Mouse (Mus musculus) spleen, postnatal 36 days (tissue): Measurements from ENCODE around the gene Cnksr1.

Source experiments
- DNase-seq, 2 experiments: peaks; one replicate each; pipeline ENCODE4 v3.0.0; 2022; ENCODE audit warnings: low spot score in 2 of 2, mixed read lengths in 1 of 2

The Cnksr1 gene

GRCm38 (mm10) chr4:134252911-134253721 lies 14.9 kb upstream of the Cnksr1 start:
- DNase-seq, result no peak

- no peak for DNase-seq
These were observed 14.1 kb upstream of the Cnksr1 start for GRCm38 (mm10) chr4:134252131-134252910.

DNA sequence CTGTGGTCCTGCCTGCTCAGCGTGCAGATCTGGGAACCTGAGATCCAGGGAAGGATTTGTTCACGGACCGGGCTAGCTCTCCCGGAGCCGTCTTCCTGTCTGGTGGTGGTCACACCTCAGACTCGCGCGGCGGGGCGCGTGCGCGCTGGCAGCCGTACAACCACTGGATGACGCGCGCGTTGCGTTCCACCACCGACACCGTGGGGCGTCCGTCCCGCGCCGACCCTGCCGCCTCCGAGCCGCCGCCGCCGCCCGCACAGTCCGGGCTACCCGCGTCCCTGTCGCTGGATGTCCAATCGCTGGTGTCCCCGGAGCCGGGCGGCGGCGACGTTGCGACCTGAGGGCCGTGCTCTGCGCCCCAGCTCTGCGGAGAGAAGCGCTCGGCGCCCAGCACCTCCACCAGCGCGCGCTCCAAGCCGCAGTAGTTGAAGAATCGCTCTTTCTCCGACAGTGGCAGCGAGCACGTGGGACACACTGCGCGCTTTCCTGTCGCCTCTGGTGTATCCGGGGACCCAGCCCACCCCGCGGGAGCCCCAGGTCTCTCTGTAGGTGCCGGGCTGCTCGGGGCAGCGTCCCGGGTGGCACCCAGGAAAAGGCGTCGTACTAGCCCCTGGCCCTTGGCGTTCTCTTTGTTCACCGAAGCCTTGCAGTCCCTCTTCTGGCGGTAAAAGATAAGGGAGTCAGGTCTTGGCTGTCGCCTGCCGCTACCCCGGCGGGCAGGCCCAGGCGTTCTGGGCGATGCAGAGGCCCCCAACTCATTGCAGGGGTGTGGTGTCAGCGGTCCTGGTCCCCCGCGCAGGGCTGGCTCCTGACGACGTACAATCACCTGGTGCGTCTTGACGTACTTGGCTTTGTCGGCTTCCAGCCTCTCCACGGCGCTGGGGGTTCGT lies 13.3 kb upstream of the Cnksr1 start:
- DNase-seq, result no peak

- DNase-seq, result no peak
These were observed 12.7 kb upstream of the Cnksr1 start for GRCm38 (mm10) chr4:134250930-134251240.

- no peak for DNase-seq
These were observed 12.1 kb upstream of the Cnksr1 start for GRCm38 (mm10) chr4:134250116-134250929.

DNA sequence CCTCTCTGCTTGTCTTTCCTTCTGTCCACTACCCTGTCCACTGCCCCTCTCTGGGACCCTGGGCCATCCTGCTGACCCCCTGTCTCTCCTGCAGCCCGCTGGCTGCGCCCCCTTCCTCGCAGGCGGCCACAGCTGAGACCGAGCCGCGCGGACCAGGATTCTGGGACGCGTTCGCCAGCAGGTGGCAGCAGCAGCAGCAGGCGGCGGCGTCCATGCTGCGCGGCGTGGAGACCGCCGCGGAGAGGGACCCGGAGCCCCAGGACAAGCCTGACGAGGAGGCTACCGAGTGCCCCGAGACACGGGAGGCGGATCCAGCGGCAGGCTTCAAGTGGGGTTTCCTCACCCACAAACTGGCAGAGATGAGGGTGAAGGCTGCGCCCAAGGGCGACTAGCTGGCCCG lies 11.5 kb upstream of the Cnksr1 start:
- peak; percentile 38 to 53 for DNase-seq

DNA sequence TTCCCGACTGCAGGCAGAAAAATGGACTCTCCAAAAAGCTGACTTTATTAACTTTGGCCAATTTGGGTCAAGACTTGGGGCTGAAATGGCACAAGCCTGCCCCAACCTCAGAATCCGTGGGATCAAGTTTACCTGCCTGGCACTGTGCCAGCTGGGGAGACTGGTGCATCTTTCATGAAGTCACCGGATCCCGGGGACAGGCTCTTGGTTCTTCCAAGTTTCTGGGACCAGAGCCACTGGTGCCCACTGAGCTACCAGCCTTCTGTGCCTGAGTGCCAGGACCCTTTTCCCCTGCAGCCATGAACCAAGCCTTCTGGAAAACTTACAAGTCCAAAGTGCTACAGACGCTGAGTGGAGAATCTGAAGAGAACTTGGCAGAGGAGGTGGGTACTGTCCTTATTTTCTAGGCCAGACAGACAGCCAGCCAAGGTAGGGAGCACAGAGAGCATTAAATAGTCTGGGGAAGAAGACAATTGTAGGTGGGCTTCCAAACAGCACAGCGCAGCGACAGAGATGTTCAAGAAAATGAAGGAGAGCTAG lies 8.6 kb upstream of the Cnksr1 start, which contains the start of gene Gm30191:
Gene Gm30191 (plus strand): TSS at position 217 of the 540 bp plus-strand sequence.
- no peak for DNase-seq

DNA sequence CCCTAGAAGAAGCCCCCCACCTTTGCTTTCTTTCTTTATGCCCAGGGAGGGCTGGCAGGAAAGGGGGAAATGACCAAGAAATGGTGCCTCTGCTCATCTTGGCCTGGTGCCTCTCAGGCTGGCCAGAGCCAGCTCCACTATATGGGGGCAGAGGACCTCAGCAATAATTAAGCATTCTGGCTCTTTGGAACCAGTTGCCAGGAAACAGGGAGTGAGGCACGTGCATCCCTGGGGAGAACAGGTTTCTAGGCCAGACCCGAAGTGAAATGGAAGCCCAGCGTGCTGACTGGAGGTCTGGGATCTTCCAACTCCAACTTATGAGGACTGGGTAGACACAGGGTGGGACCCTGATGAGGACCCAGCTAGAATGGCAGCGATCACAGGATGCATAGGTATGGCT lies 8.1 kb upstream of the Cnksr1 start:
- DNase-seq, result no peak

GRCm38 (mm10) chr4:134245148-134245843 lies 7.1 kb upstream of the Cnksr1 start, which contains the start of gene Zfp593:
Zfp593 (minus strand) TSS chr4:134245592.
- peak; percentile 89 to 93 for DNase-seq

- DNase-seq, result no peak
These were observed 5.5 kb upstream of the Cnksr1 start, which contains the start of gene E130218I03Rik for GRCm38 (mm10) chr4:134243516-134244250. E130218I03Rik (plus strand) TSS chr4:134243662.

DNA sequence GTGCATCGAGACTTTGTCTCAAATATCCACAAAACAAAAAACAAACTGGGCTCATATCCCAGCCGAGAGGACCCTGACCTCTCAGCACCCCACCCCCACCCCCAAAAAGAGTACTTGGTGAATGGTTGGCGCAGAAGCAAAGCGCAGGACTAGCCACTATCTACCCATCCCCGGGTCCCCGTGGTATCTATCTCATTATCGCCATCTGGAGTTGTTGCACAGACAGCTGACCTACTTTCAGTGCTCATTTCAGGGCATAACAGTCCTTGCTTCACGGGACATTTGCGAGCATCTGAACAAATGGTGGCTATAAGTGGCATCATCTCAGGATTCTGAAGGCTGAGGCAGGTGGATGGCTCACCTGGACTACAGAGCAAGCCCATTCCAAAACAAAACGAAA lies 487 bp upstream of the Cnksr1 start:
- DNase-seq, result no peak

- no peak for DNase-seq
These were observed 469 bp downstream of the Cnksr1 start for GRCm38 (mm10) chr4:134237582-134238278.

DNA sequence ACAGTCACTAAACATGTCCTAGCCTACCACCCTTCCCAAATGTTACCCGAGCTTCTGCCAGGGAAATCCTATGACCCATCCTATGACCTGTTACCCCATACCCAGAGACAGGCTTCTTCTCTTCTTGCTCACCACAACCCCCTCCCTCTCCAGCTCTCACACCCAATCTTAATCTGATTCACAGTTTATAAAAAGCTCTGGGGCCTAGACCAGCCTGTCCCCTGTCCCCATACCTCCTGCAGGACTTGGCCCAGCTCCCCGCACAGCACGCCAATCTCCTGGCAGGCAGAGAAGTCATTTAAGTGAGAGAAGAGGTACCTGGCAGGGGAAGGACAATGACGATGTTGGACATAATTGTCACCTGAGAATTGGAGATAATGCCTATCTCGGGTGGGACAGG lies 3.3 kb downstream of the Cnksr1 start:
- no peak for DNase-seq

DNA sequence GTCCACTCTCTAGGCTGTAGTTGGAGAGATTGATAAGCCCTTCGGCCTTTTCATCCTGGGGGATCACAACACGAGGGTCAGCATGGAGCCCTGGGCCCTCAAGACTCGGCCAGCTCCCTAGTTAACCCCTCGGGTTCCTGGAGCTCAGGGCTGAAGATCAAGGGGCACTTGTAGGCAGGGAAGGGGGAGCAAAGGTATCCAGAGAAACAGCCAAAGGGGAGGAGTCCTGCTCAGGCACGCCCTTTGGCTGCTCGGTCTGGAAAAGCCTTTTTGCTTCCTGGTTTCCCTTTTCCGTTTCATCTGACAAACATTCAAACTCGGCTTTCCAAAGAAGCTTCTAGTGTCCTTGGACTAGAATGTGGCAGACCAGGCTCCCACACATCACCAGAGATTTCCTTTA lies 7.8 kb downstream of the Cnksr1 start:
- DNase-seq, result no peak

DNA sequence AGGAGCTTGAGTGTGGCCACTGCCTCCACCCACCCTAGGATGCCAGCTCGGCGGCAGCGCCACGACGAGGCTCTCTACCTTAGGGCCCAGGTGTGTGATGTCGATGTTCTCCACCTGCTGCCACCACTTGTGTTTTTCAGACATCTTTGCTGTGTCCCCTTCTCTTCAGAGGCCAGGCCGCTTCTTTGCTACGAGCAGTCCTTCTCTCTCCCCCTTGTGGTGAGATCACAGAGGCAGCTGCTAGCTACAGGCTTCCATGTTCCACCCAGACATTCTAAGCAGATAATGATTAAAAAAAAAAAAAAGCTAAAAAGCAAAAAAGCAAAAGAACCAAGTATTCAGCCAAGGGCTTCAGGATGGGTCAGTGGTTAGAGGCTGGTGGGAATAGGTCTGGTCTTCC lies 11.0 kb downstream of the Cnksr1 start, which contains the start of gene Catsper4:
Gene Catsper4 (minus strand): TSS at position 190 of the 400 bp plus-strand sequence.
- no peak for DNase-seq

DNA sequence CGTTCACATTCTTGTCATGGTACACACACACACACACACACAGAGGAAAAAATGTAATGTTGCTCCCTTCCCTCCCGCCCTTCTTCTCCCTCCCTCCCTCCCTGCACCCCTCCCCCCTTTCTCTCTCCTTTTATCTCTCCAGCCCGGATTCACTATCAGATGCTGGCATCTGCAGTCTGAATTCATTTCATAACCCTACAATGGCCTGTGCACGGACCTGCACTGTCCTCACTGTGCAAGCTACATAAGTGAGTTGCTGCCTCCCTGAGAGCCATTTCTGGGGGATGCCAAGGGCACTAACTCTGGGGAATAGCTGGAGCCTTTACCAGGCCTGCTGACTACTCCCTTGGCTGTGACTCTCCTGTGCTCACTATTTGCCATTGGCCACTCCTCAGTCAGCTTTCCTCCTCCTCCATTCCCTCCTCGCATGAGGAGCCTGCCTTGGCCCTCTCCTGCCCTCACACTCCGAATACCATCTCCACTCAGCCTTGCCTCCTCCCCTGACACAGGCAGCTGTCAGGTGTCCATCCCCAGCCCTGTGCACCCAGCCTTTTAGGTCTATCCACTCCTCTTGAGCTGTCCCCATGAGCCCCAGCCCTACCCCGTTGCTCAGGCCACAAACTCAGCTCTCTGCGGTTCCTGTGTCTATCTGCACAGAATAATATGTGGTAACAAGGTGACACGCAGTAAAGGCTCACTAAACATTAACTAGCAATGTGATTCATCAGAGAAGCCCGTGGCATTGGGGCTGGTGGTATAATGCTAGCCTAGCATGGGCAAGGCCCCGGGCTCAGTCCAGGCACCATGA lies 15.2 kb downstream of the Cnksr1 start:
- DNase-seq, result no peak

GRCm38 (mm10) chr4:134206488-134207053 lies 31.6 kb downstream of the Cnksr1 start:
- no peak for DNase-seq
